Mouse (Mus musculus): ENCODE results near the gene Klhl36. TPM values are rescaled to one million over a fixed set of nuclear protein-coding genes. Genes with fewer than 3 reads are reported as not detected.
A peak's percentile ranks its signal among the peaks of the same experiment; 100 is the strongest.

Gene Klhl36
- total RNA-seq (2017) = 5.7 and 7.4 TPM in 2 replicates

DNA sequence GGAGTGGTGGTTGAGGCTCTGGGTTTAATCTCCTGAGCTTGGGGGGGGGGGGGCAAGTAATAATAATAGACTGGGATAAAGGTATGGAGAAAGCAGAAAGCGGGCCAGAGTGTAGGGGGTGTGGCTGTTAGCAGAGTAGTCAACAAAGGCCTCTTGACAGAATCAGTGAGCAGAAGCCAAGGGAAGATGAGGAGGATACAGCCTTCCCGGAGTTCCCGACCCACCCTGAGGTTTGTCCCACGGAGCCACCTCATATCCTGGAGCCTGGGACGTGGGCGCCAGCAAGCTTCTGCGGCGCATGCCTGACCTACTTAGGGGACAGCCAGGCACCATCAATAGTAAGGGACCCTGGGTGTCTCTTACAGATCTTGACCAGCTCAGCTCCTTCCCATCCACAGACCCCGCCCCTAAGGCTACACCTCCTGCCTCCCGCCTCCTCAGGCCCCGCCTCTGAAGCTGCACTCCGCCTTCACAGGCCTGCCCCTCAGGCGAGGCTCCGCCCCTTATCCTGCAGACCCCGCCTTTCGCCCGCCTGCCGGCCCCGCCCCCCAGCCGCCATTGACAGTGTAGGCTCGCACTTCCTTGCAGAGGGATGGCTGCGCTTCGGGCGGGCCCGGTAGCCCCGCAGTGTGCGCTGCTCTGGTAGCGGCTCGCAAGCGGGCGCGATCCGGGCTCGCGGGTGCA lies at the start of gene Klhl36:
Klhl36 (plus strand) TSS at position 561 of the 684 bp plus-strand sequence.
- peak; percentile 94 for ATAC-seq (replicated peaks; ENCODE audit: low read depth, poor library complexity, severe bottlenecking)

DNA sequence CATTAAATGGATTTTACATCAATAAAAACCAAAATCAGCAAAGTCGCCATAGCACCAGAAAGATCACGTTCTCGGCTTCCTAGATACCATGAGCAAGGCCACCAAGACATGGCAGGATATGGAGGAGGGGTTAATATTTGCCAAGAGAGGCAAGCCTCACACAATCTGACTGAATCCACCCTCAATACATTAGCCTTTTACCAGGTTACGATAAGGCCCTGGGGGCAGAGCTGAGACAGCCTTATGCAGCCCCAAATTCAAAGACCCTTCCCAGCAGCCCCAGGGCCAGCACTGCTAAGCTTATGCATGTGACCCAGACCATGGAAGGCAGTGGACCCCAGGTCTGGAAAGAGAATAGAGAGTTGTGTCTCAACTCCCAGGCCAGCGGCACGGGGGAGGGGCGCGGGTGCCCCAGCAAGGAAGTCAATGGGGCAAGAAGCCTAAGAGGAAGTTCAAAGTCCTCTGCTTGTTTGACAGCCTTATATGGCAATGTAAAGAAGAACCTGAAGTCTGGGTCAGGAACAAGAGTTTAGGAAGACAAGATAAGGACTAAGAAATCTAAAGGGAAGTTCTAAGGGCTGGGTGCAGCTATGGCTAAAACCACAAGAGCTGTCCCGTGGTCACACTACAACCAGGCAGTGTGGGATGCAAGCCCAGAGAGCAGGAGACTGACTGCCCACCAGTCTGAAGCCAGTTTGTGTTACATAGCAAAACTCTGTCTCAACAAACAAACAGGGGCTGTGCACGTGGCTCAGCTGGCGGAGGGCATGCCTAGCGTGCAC lies 49.2 kb upstream of the Klhl36 start:
- peak; percentile 82 for ATAC-seq (replicated peaks; ENCODE audit: low read depth, poor library complexity, severe bottlenecking)

DNA sequence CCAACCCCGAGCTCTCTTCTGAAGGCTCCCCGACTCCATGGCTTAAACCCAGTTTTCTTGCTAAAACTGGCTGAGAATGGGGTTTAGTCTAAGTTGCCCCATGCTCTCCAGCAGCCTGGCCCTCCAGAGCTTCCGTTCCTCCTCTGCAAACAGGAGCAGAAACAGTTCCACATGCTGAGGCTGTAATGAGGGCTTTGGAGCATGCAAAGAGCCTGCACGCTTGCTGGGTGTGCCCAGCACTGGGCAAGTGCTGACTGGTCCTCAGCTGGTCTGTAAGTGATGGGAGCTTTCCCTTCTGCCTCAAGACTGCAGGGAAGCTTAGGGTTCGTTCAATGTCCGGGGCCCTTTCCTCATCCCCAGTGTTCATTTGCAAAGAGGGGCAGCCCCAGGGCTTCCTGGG lies 45.8 kb upstream of the Klhl36 start:
- ATAC-seq (replicated peaks; ENCODE audit: low read depth, poor library complexity, severe bottlenecking) = no peak

DNA sequence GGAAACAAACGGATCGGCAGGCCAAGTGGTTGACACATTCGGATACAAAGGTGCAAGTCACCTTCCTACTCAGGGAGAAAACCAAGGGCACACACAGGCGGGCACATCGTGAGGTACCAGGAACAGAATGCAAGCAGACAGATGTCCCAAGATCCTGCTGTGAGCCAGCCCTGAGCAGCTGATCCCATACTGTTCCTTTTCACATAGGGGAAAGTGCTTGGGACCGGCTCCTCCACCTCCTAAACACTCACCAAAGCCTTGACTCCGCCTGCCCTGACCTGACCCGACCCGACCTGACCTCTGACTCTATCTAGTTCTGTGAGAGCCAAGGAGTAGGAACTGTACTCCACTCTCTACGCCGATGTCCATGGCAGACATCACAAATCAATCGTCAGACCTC lies 44.6 kb upstream of the Klhl36 start:
- no peak for ATAC-seq (replicated peaks; ENCODE audit: low read depth, poor library complexity, severe bottlenecking)

DNA sequence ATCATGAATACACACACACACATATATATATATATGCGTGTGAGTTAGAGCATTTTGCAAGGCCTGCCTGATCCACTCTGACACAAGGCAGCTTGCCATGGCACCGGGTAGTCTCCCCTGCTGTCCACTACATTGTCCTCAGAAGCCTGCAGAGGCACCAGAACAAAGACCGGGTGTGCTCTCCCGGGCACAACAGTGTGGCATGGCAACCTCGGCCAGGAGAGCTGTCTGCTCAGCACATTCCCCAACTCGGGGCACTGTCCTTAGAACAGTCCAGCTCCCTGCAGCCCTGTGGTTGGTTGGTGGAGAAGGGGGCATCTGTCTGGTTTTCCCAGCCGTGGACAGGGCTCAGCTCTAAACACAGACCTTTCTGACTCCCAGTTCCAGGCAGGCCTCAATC lies 42.8 kb upstream of the Klhl36 start:
- ATAC-seq (replicated peaks; ENCODE audit: low read depth, poor library complexity, severe bottlenecking) = no peak

DNA sequence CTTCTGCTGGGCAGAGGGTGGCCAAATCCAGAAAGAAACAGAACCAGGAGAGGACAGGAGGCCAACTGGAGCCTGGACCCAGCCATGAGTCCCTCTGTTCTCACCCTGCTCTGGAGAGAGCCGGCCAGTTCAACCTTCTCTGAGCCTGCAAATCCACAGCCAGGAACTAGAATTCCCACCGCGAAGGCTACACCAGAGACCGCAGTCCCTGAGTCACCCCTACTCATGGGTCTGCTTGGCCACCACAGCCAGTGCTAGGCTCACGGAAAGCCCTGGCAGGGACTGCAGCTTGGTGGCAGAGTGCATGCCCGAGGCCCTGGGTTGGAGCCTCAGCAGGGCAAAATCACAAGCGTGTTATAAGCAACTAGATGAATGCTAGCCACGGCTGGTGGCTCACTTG lies 42.1 kb upstream of the Klhl36 start:
- ATAC-seq (replicated peaks; ENCODE audit: low read depth, poor library complexity, severe bottlenecking) = no peak

DNA sequence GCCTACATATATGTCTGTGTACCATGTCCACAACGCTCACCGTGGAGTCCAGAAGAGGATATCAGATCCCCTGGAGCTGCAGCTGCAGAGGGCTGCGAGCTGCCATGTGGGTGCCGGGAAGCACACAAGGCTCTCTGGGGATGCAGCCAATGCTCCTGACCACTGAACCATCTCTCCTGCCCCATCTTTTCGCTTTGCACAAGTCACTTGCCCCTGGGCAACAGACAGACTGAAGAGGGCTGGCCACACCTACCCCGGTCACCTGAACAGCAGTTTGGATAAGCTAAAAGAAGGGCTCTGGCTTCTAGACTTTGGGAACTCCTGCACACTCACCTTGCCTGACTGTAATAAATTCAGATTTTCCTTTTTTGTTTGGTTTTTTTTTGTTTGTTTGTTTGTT lies 40.4 kb upstream of the Klhl36 start:
- ATAC-seq (replicated peaks; ENCODE audit: low read depth, poor library complexity, severe bottlenecking) = no peak

DNA sequence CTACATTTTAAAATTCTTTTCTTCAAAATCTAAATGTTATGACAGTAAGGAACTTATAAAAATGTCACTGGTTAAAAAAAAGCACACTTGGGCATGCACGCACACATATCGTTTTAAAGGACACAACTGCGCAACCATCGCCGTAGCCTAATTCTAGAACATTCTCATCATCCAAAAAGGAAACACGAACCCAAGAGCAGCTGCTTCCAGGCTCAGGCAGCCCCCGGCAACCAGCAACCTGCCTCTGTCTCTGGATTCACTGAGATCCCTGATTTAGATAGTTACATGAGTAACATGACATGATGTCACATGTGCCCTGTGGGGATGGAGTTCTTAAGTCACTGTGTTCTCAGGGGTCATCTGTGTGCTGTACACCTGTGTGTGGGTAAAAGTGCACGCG lies 38.8 kb upstream of the Klhl36 start:
- ATAC-seq (replicated peaks; ENCODE audit: low read depth, poor library complexity, severe bottlenecking) = no peak

DNA sequence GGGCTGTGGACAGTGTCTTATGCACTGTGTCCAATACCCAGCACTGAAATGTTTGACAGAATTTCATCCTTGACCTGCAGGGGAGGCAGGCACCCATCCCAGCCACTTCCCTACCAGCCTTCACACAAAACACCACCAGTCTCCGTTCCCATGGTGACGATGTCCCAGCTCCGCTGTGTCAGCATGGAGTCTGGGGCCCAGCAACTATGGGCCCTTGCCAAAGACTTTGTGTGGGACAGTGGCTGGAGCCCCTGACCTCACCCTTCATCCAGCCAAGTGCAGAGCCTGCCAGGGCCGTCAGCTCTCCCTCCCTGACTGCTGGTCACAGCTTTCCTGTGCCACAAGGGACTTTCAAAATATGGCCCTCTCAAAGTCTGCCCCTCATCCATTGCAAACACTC lies 38.0 kb upstream of the Klhl36 start:
- no peak for ATAC-seq (replicated peaks; ENCODE audit: low read depth, poor library complexity, severe bottlenecking)

DNA sequence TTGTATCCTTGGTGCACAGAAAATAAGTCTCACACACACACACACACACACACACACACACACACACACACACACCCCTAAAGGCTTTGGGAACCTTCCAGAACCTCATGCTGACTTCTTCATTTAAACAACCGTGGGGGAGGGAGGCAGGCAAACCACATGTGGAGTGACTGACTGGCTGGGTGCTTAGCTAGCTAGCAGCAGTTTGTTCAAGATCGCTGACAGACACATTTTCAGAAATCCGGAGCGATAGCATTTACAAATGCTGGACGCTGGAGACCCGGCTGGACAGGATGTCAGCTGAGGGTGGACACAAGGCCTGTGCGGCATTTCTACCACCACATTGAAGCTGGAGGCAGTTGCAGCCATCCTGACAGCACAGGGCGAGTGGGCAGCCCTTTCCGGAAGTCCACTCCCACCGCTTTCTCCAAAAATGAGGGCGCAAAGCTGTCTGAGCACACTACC lies 37.2 kb upstream of the Klhl36 start:
- peak; percentile 26; the same call in 1 of the 2 replicates for ATAC-seq (replicated peaks; ENCODE audit: low read depth, poor library complexity, severe bottlenecking)

DNA sequence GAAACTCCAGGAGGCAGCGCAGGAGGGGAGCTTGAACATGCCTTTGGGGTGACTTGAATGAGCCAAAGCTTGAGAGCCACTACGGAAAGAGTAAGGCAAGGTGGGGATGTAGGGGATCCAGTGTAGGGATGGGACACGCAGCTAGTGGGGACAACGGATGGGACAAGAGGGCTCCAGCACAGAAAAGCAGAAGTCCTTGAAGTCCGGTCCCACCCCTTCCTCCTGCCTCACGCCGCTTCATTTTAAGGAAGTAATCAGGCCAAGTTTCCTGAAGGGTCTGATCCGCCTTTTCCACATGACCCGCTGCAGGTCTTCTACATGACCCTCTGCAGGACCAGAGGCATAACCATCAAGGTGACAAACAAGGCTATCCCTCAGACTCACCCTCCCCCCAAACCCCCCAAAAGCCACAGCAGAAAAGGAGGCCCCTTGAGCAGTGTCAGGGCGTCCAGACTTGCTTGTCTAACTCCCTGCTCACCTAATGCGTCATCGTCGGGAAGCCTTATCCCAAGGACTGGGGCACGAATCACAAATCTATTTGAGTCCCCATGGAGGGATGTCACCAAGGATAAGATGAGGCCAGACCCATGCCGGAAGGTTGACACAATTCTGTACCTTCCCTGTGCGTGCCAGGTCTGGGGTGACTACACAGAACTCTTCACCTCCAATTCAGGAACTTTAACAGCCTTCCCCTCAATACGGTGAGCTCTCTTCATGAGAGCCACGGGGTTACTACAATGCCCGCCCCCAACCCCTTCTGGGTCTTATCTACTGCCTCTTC lies 35.9 kb upstream of the Klhl36 start:
- ATAC-seq (replicated peaks; ENCODE audit: low read depth, poor library complexity, severe bottlenecking) = peak; percentile 67

DNA sequence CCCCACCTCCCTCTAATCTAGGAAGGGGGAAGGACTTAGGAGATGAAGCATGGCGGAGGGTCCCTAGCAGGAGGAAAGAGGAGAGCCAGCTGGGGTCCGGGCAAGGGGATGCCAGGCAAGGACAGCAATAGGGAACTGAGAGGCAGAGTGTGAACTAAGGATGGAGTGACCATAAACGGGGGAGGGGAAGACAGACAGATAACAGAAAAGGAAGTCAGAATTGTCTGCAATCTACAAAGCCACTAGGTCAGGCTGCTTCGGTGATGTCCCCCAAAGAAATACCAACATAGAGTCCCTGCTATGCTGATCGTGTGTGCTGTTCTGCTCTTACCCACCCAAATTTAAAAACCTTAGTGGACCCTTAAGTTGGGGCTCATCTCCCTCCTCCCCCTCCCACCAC lies 35.1 kb upstream of the Klhl36 start:
- peak; percentile 17; the same call in 1 of the 2 replicates for ATAC-seq (replicated peaks; ENCODE audit: low read depth, poor library complexity, severe bottlenecking)

DNA sequence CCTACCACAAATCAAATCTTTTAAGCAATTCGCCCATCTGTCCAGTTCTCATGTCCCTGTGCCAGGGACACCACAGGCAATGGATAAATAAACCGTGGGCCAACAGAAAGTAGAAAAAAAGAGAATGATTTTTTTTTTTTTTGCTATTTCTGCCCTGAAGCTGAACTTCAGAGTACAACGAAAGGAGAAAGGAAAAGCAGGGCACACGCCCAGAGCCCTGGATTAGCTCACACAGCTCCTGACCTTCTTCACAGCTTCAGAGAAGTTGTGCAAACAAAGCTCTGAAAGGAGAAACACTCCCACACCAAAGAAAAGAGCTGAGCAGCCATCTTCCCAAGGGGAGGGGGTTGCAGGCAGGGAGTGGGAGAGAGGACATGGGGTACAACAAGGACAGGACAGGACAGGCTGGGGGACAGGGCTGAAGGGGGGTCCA lies 34.3 kb upstream of the Klhl36 start:
- no peak for ATAC-seq (replicated peaks; ENCODE audit: low read depth, poor library complexity, severe bottlenecking)

DNA sequence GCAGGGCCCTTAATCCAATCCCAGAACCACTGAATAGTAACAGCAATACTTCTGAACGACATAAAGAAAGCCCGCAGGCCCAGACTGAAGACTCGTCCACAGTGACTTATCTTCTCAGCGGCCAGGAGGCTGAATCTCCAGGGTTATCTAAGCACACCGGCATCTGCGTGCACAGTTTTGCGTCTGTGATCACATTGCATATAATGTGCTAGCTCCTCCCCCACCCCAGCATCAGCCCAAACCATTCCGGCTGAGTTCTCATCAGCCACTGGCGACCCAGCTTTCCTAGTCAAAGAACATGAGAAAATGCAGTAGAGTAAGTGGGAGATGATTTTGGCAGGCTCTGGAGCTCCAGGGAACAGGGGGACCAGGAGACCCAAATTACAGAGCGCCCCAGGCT lies 33.1 kb upstream of the Klhl36 start:
- no peak for ATAC-seq (replicated peaks; ENCODE audit: low read depth, poor library complexity, severe bottlenecking)

DNA sequence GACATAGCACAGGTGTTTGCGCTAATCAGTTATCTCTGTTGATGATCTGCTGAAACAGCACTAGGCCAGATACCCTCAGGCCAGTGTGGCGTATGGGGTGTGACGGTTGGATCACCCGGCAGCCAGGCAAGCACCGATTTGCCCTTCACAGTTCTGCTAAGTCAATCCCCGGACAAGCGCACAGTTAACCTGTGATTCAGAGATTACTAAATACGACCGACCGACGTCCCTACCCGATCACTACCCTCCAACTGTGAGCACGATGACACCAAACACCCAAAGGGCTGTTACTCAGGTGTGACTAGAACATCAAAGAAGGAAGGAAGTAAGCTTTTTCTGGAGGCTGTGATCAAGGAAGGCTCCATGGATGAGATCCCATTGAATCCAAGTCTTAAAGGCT lies 32.6 kb upstream of the Klhl36 start:
- no peak for ATAC-seq (replicated peaks; ENCODE audit: low read depth, poor library complexity, severe bottlenecking)

DNA sequence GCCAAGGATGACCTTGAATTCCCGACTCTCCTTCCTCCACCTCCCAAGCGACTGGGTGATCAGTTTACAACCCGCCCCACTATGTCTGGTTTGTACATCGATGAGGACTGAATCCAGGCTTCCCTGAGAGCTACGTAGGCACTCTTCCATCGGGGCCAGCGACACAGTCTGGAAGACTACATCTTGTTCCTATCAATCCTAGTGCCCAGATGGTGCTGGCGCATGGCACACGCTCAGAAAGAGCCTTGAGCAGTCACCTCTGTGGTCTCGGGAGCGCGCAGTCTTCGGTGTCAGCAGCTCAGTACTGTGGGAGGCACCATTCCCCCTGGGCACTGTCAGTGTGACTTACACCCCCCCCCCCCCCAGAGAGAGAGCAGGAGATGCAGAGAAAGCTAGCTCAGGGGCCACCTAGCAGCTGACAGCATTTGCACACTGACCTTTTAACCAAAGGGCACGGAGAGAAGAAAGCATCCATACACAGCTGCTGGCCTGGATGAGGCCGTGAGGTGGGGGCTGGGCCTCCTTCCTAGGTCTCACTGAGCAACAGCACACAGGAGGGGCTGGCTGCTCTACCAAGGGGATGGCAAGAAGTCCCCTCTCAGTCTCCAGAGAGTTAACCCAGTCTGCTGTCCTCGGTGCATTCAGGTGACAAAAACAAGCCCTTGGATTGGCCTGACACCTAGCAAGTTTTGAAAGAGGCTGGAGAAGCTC lies 32.0 kb upstream of the Klhl36 start:
- ATAC-seq (replicated peaks; ENCODE audit: low read depth, poor library complexity, severe bottlenecking) = no peak

DNA sequence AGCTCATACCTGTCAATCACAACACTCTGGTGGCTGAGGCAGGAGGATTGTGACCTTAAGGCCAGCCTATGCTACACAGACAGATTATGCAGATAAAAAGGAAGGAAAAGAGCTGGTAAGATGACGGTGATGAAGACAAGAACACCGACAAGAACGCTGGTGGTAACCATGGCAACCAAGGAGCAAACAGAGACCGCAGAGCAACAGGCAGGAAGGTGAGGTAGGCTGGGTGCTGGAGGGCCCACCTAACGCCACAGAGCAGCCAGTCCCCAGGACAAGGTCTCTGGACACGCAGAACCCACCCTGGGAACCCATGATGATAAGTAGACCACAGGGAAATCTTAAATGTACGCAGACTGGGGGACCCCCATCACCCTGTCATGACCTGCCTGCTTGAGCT lies 31.5 kb upstream of the Klhl36 start:
- peak; percentile 37 for ATAC-seq (replicated peaks; ENCODE audit: low read depth, poor library complexity, severe bottlenecking)

DNA sequence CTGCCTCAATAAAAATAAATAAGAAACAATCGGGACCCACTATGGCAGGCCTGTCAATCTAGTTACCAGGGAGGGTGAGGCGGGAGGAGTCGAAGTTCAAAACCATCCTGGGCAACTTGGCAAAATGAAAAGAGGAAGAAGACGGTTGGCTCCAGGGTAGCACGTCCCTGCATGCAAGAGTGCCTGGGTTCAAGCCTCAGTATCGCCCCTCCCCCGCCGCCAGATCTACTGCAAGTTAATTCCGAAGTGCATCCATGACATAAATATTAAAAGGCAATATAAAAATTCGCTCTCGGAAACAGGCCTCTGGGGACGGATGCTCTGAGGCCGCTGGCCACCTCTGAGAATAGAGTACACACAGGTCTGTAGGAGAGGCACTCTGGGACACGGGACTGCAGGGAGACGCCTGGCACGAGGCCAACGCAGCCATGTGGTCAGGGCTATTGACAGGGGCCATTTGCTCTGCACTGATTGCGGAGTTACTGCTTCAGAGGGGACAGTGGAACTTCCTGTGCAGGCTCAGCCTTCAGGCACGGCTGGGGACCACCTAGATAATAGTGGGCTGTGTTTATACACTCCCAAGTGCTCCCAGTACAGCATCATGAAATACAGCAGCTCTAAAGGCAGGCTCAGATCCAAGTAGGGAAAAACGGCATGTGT lies 30.6 kb upstream of the Klhl36 start:
- no peak for ATAC-seq (replicated peaks; ENCODE audit: low read depth, poor library complexity, severe bottlenecking)

DNA sequence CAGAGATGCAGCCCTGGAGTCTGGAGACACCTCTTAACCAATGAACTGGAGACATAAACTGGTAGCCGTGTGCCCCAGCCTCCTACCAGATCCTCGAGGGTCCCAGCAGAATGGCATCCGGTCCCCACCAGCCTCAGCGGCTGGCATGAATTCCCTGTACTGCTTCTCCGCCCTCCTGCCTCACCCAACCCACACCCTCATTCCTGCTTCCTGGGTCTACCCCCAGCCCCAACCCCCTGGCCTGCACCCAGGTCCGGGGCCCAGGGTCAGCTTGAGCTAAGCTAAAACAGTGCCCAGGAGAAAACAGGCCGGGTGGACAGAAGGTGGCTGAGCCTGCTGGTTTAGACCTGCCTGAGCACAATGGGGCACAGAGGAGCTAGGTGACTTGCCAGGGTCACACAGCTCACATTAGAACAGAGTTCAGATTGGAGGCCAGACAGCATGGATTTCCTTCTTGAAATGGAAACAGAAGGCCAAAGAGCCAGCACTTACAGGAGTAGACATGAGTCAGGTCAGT lies 29.9 kb upstream of the Klhl36 start:
- no peak for ATAC-seq (replicated peaks; ENCODE audit: low read depth, poor library complexity, severe bottlenecking)
